Mouse (Mus musculus) embryonic facial prominence, embryonic 13.5 days (tissue): ENCODE data around the gene Tkfc. TPM values are rescaled to one million over a fixed set of nuclear protein-coding genes. Genes with fewer than 3 reads are reported as not detected.

ENCODE experiments used
- ATAC-seq: fragments of 200-750 bp; cut with Nextera tagmentation; 2 replicates; pipeline ENCODE4 v1.8.0; 2017; ENCODE audit warnings: low read depth; ENCODE audit not compliant: insufficient number of reproducible peaks, insufficient read depth, low FRiP score, low TSS enrichment
- H3K27ac ChIP-seq: fragments of 300-500 bp; sonication (generic); 2 replicates; pipeline ENCODE4 v1.5.1; 2015; ENCODE audit warnings: moderate library complexity, mild to moderate bottlenecking, inconsistent platforms
- H3K27me3 ChIP-seq: fragments of 300-500 bp; sonication (generic); 2 replicates; pipeline ENCODE4 v1.6.1; 2015; ENCODE audit warnings: mild to moderate bottlenecking, inconsistent platforms
- H3K36me3 ChIP-seq: fragments of 300-500 bp; sonication (generic); 2 replicates; pipeline ENCODE4 v1.6.1; 2015; ENCODE audit warnings: mild to moderate bottlenecking, inconsistent platforms
- H3K4me1 ChIP-seq: fragments of 300-500 bp; sonication (generic); 2 replicates; pipeline ENCODE4 v1.6.1; 2015; ENCODE audit warnings: inconsistent platforms
- H3K4me2 ChIP-seq: fragments of 300-500 bp; sonication (generic); 2 replicates; pipeline ENCODE4 v1.6.1; 2015; ENCODE audit warnings: moderate library complexity, mild to moderate bottlenecking, inconsistent platforms
- H3K4me3 ChIP-seq: fragments of 300-500 bp; sonication (generic); 2 replicates; pipeline ENCODE4 v1.5.1; 2015; ENCODE audit warnings: mild to moderate bottlenecking, inconsistent platforms
- H3K9ac ChIP-seq: fragments of 300-500 bp; sonication (generic); 2 replicates; pipeline ENCODE4 v1.6.1; 2015; ENCODE audit warnings: mild to moderate bottlenecking, inconsistent platforms
- H3K9me3 ChIP-seq: fragments of 300-500 bp; sonication (generic); 2 replicates; pipeline ENCODE4 v1.6.1; 2016; ENCODE audit warnings: inconsistent platforms
- WGBS: fragments of 180-500 bp; shearing (Covaris S2); methylation state at CpG from one replicate; pipeline ENCODE4 v1.1.7; 2015; ENCODE audit warnings: mixed read lengths; 5-methylcytosine and 5-hydroxymethylcytosine counted together
- polyA plus RNA-seq: library from polyadenylated mRNA; unstranded; fragments of >200 nt; fragmentation: Nextera tagmentation; extraction: Ambion mirVana; gene quantifications from 2 replicates; pipeline ENCODE4 v1.2.1, GENCODE M21; 2015

Tkfc gene
- polyA plus RNA-seq, 1 experiment from 2014 or later = 16.3 TPM

- Histone ChIP-seq H3K27ac (peak overlapping the region; percentile 94), H3K27me3 (no peaks in the 10 kb centered on the region), H3K4me2 (peak overlapping the region; percentile 79), H3K4me1 (peaks cover 47% of the 10 kb centered on the region), H3K9ac (peak overlapping the region; percentile 98), H3K9me3 (no peaks in the 10 kb centered on the region), H3K36me3 (peaks cover 33% of the 10 kb centered on the region), H3K4me3 (peak overlapping the region; percentile 99)
- no peak for ATAC-seq
- WGBS = 58% methylated on average over 3 of the region's 3 CpGs
Observed at GRCm38 (mm10) chr19:10604534-10604933, 920 bp downstream of the Tkfc start.

- 81% methylated on average over 18 of the region's 18 CpGs for WGBS
- Histone ChIP-seq H3K4me3 (no peak overlapping the region), H3K4me1 (peaks cover 47% of the 10 kb centered on the region), H3K4me2 (peak overlapping the region; percentile 79; the same call in 1 of the 2 replicates), H3K9me3 (no peaks in the 10 kb centered on the region), H3K27me3 (no peaks in the 10 kb centered on the region), H3K9ac (peak overlapping the region; percentile 98; the same call in 1 of the 2 replicates), H3K27ac (peak overlapping the region; percentile 92; the same call in 1 of the 2 replicates), H3K36me3 (peaks cover 33% of the 10 kb centered on the region)
- no peak for ATAC-seq
Observed at GRCm38 (mm10) chr19:10603660-10604523, 1.6 kb downstream of the Tkfc start.

- Histone ChIP-seq H3K4me3 (peak overlapping the region; percentile 37), H3K4me1 (peaks cover 38% of the 10 kb centered on the region), H3K9me3 (no peaks in the 10 kb centered on the region), H3K4me2 (peak overlapping the region; percentile 67), H3K27me3 (no peaks in the 10 kb centered on the region), H3K9ac (peak overlapping the region; percentile 76), H3K27ac (peak overlapping the region; percentile 92), H3K36me3 (peaks cover 27% of the 10 kb centered on the region)
- 3% methylated on average over 9 of the region's 9 CpGs for WGBS
- no peak for ATAC-seq
Observed at GRCm38 (mm10) chr19:10602787-10603186, 2.7 kb downstream of the Tkfc start.

- Histone ChIP-seq H3K9ac (peak overlapping the region; percentile 76), H3K27ac (peak overlapping the region; percentile 92), H3K27me3 (no peaks in the 10 kb centered on the region), H3K4me3 (peak overlapping the region; percentile 37), H3K4me1 (peaks cover 34% of the 10 kb centered on the region), H3K36me3 (peaks cover 22% of the 10 kb centered on the region), H3K4me2 (peak overlapping the region; percentile 67), H3K9me3 (no peaks in the 10 kb centered on the region)
- WGBS = 5% methylated on average over 6 of the region's 6 CpGs
- no peak for ATAC-seq
Observed at GRCm38 (mm10) chr19:10602247-10602769, 3.1 kb downstream of the Tkfc start.

- Histone ChIP-seq H3K4me3 (no peak overlapping the region), H3K4me1 (peaks cover 22% of the 10 kb centered on the region), H3K27me3 (no peaks in the 10 kb centered on the region), H3K4me2 (no peak overlapping the region), H3K36me3 (peaks cover 46% of the 10 kb centered on the region), H3K9me3 (no peaks in the 10 kb centered on the region), H3K9ac (no peak overlapping the region), H3K27ac (no peak overlapping the region)
- WGBS = 95% methylated on average over 2 of the region's 2 CpGs
- no peak for ATAC-seq
Observed at GRCm38 (mm10) chr19:10599648-10600047, 5.8 kb downstream of the Tkfc start.

GRCm38 (mm10) chr19:10598188-10598587 lies 7.3 kb downstream of the Tkfc start:
- H3K4me2 ChIP-seq = no peak overlapping the region
- ATAC-seq = no peak
- H3K27ac ChIP-seq = no peak overlapping the region
- H3K27me3 ChIP-seq = no peaks in the 10 kb centered on the region
- H3K9ac ChIP-seq = no peak overlapping the region
- peaks cover 8% of the 10 kb centered on the region for H3K4me1 ChIP-seq
- peaks cover 55% of the 10 kb centered on the region for H3K36me3 ChIP-seq
- no peaks in the 10 kb centered on the region for H3K9me3 ChIP-seq
- H3K4me3 ChIP-seq = no peak overlapping the region
- 38% methylated on average over 3 of the region's 3 CpGs for WGBS

- Histone ChIP-seq H3K4me1 (peaks cover 11% of the 10 kb centered on the region), H3K9ac (no peak overlapping the region), H3K36me3 (peaks cover 43% of the 10 kb centered on the region), H3K27me3 (no peaks in the 10 kb centered on the region), H3K4me3 (no peak overlapping the region), H3K9me3 (no peaks in the 10 kb centered on the region), H3K4me2 (no peak overlapping the region), H3K27ac (no peak overlapping the region)
- WGBS = 88% methylated on average over 6 of the region's 6 CpGs
- no peak for ATAC-seq
Observed at GRCm38 (mm10) chr19:10591659-10592377, 13.6 kb downstream of the Tkfc start.

GRCm38 (mm10) chr19:10590301-10590700 lies 15.2 kb downstream of the Tkfc start:
- no peaks in the 10 kb centered on the region for H3K27me3 ChIP-seq
- peaks cover 31% of the 10 kb centered on the region for H3K36me3 ChIP-seq
- H3K4me1 ChIP-seq = peaks cover 11% of the 10 kb centered on the region
- WGBS = 55% methylated on average over 3 of the region's 3 CpGs
- ATAC-seq = no peak
- H3K9ac ChIP-seq = no peak overlapping the region
- no peak overlapping the region for H3K4me3 ChIP-seq
- no peaks in the 10 kb centered on the region for H3K9me3 ChIP-seq
- no peak overlapping the region for H3K4me2 ChIP-seq
- 0 out of 2 replicates have a peak overlapping the region, but pooled peaks have one; percentile 86 for H3K27ac ChIP-seq

- Histone ChIP-seq H3K9ac (peak overlapping the region; percentile 2; the same call in 1 of the 2 replicates), H3K36me3 (peaks cover 25% of the 10 kb centered on the region), H3K9me3 (no peaks in the 10 kb centered on the region), H3K27ac (peak overlapping the region; percentile 86), H3K4me2 (peak overlapping the region; percentile 7; the same call in 1 of the 2 replicates), H3K27me3 (no peaks in the 10 kb centered on the region), H3K4me3 (no peak overlapping the region), H3K4me1 (peaks cover 11% of the 10 kb centered on the region)
- peak; percentile 8; the same call in 1 of the 2 replicates for ATAC-seq
- WGBS = 32% methylated on average over 5 of the region's 5 CpGs
Observed at GRCm38 (mm10) chr19:10589127-10589857, 16.2 kb downstream of the Tkfc start.

- ATAC-seq = no peak
- Histone ChIP-seq H3K9me3 (no peaks in the 10 kb centered on the region), H3K4me3 (no peak overlapping the region), H3K4me2 (no peak overlapping the region), H3K36me3 (peaks cover 20% of the 10 kb centered on the region), H3K27me3 (no peaks in the 10 kb centered on the region), H3K4me1 (peaks cover 11% of the 10 kb centered on the region), H3K9ac (no peak overlapping the region), H3K27ac (no peak overlapping the region)
- 83% methylated on average over 8 of the region's 8 CpGs for WGBS
Observed at GRCm38 (mm10) chr19:10587231-10587630, 18.2 kb downstream of the Tkfc start.

GRCm38 (mm10) chr19:10585112-10585511 lies 20.3 kb downstream of the Tkfc start:
- no peak overlapping the region for H3K9ac ChIP-seq
- no peak overlapping the region for H3K4me2 ChIP-seq
- H3K4me3 ChIP-seq = no peak overlapping the region
- peaks cover 14% of the 10 kb centered on the region for H3K36me3 ChIP-seq
- no peak for ATAC-seq
- no peaks in the 10 kb centered on the region for H3K27me3 ChIP-seq
- 86% methylated on average over 8 of the region's 8 CpGs for WGBS
- no peak overlapping the region for H3K27ac ChIP-seq
- peaks cover 11% of the 10 kb centered on the region for H3K4me1 ChIP-seq
- H3K9me3 ChIP-seq = no peaks in the 10 kb centered on the region
